In the genomic region with DNA sequence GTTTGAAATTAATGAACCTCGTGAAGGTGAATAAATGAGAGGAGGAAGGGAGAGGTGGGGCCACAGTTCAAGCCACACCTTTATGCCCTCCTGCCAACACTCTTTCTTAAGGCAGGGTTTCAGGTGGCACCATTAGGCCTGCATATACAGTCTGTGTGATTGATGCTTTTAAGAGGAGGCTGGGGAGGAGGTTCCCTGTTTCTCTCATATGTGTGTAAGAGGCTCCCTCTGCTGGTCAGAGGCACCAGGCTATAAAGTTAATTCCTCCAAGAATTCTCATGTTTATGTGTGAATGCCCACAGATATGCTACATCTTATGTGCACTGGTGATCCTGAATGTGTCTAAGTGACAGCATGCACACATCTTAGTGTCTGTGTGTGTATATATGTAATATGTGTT, we compare ENCODE assay signal across 9 mouse cellular contexts. TPM values are rescaled to one million over a fixed set of nuclear protein-coding genes. Genes with fewer than 3 reads are reported as not detected.
DNase-seq lines count a peak whose midpoint lies in the region; ATAC-seq and TF ChIP-seq lines count a peak whose summit lies in the region.
"Had no signal": no experiment of that assay in that cellular context is flagged by ENCODE, and none has a peak within 500 bp of the region (broad histone marks: within the 10 kb centered on the region; RNA-seq: fewer than 3 reads in every experiment).

No protein-coding gene starts in this region.

- H3K9me3 ChIP-seq in midbrain, embryonic 11.5 days (ENCODE audit: control insufficient read depth, low read length), result peaks cover 3% of the 10 kb centered on the region; the same call in 1 of the 2 replicates
- H3K9me3 ChIP-seq: liver, embryonic 15.5 days had no signal

- H3K9ac ChIP-seq in midbrain, embryonic 11.5 days (ENCODE audit: low read length), result no peak overlapping the region
- H3K9ac ChIP-seq: liver, embryonic 15.5 days had no signal

- H3K4me1 ChIP-seq in cerebellum, adult 2 months (ENCODE audit: control insufficient read depth, insufficient read depth, low read length), result no peaks in the 10 kb centered on the region
- H3K4me1 ChIP-seq in midbrain, embryonic 11.5 days (ENCODE audit: control insufficient read depth, insufficient read depth, low read length), result no peaks in the 10 kb centered on the region

- no peaks in the 10 kb centered on the region for H3K36me3 ChIP-seq in midbrain, embryonic 11.5 days (ENCODE audit: control insufficient read depth, insufficient read depth, low read length)
- H3K36me3 ChIP-seq: liver, embryonic 15.5 days had no signal

- H3K27me3 ChIP-seq in cerebellum, adult 2 months (ENCODE audit: control insufficient read depth, insufficient read depth, low read length), result no peaks in the 10 kb centered on the region
- peaks cover 2% of the 10 kb centered on the region; the same call in 1 of the 2 replicates for H3K27me3 ChIP-seq in midbrain, embryonic 11.5 days (ENCODE audit: control insufficient read depth, insufficient read depth, low read length)

- TF ChIP-seq CTCF in cerebellum, adult 2 months (IDR thresholded peaks at IDR 0.05; ENCODE audit: borderline replicate concordance, insufficient read depth, low read depth, low read length), result peak; percentile 62; the same call in 1 of the 2 replicates
- peak; percentile 89 for TF ChIP-seq CTCF in left cerebral cortex, adult 2 months (IDR thresholded peaks at IDR 0.05)

- H3K4me3 ChIP-seq in cerebellum, adult 2 months (replicated peaks; ENCODE audit: insufficient read depth, low read depth, low read length), result no peak overlapping the region
- H3K4me3 ChIP-seq in left cerebral cortex, adult 2 months, result no peak overlapping the region
- no peak overlapping the region for H3K4me3 ChIP-seq in midbrain, embryonic 11.5 days (ENCODE audit: low read depth, low read length)
- H3K4me3 ChIP-seq: liver, embryonic 15.5 days had no signal

- TF ChIP-seq POLR2A in cerebellum, adult 2 months (IDR thresholded peaks at IDR 0.05; ENCODE audit: borderline replicate concordance, insufficient read depth, low read length), result no peak

- H3K27ac ChIP-seq in cerebellum, adult 2 months (ENCODE audit: insufficient read depth, low read length), result no peak overlapping the region
- no peak overlapping the region for H3K27ac ChIP-seq in left cerebral cortex, adult 2 months
- no peak overlapping the region for H3K27ac ChIP-seq in midbrain, embryonic 11.5 days (ENCODE audit: low read depth, low read length)
- H3K27ac ChIP-seq: liver, embryonic 15.5 days had no signal

- peak; percentile 69 for DNase-seq in gastrocnemius, adult 18-20 months (ENCODE audit: low spot score)
- no peak for DNase-seq in gastrocnemius, postnatal 25 days
- DNase-seq in cerebellum, adult 2 months, result peak; percentile 56 to 67
- peak; percentile 75 for DNase-seq in forelimb bud, embryonic 11.5 days (ENCODE audit: low read depth, low spot score)
- peak; percentile 61 to 70 for DNase-seq in left cerebral cortex, adult 2 months (ENCODE audit: extremely low spot score in 1 of 2, low spot score in 2 of 2)
- DNase-seq in midbrain, embryonic 11.5 days (ENCODE audit: low spot score, missing footprints), result peak; percentile 92
- DNase-seq in right cerebral cortex, postnatal 4 days, result peak; percentile 72

- no peak overlapping the region for H3K4me2 ChIP-seq in midbrain, embryonic 11.5 days
- H3K4me2 ChIP-seq: liver, embryonic 15.5 days had no signal

- intact Hi-C loops in left cerebral cortex, adult 2 months (cut with DNase I), result loop anchor here (1.0 to 5.0 kb wide), 3 partner anchors 62 to 145 kb away; no protein-coding TSS in a partner anchor

- 75% methylated on average over 1 of the region's 1 CpGs for WGBS in cerebellum, adult 2 months
- 80% methylated on average over 1 of the region's 1 CpGs for WGBS in midbrain, embryonic 11.5 days

- ATAC-seq in inflammation-experienced regulatory T-cells, adult 6 months, result peak; percentile 73
- ATAC-seq in midbrain, embryonic 11.5 days (ENCODE audit: low FRiP score), result peak; percentile 48; the same call in 1 of the 2 replicates

RNA-seq across cellular contexts. Expression of gene Cyp4f17, which starts 11.2 kb away (rescaled TPM):
- 1 to 10 TPM; 1.3 to 1.5 TPM for total RNA-seq in gastrocnemius, adult 18-20 months (2021)
- 1 to 10 TPM; 1.5 to 2.0 TPM for total RNA-seq in gastrocnemius, postnatal 25 days (2021)
- 6.8 and 7.8 TPM in 2 replicates for polyA plus RNA-seq in cerebellum, adult 2 months (2012; rRNA removed)
- 10 to 100 TPM; 10.3 to 11.9 (median 10.8) TPM for polyA plus RNA-seq in inflammation-experienced regulatory T-cells, adult 6 months (2017; shearing (Covaris generic))
- total RNA-seq in left cerebral cortex, adult 2 months (2021), result 1 to 10 TPM; 3.6 to 5.1 TPM
- polyA plus RNA-seq in midbrain, embryonic 11.5 days (2014; fragmentation: Nextera tagmentation; extraction: Ambion mirVana), result 4.4 and 4.8 TPM in 2 replicates

RNA-seq across cellular contexts. Expression of gene Cyp4f16, which starts 41.8 kb away (rescaled TPM):
- 1 to 10 TPM in 1 of 2 experiments, under 1 TPM in 1; 0.78 to 1.7 TPM for total RNA-seq in gastrocnemius, adult 18-20 months (2021)
- total RNA-seq in gastrocnemius, postnatal 25 days (2021), result 1 to 10 TPM in 1 of 2 experiments, under 1 TPM in 1; 0.72 to 2.2 TPM
- 21.8 and 24.6 TPM in 2 replicates for polyA plus RNA-seq in cerebellum, adult 2 months (2012; rRNA removed)
- 10 to 100 TPM; 10.0 to 18.3 (median 17.0) TPM for polyA plus RNA-seq in inflammation-experienced regulatory T-cells, adult 6 months (2017; shearing (Covaris generic))
- 1 to 10 TPM; 6.0 to 6.1 TPM for total RNA-seq in left cerebral cortex, adult 2 months (2021)
- 8.3 and 11.0 TPM in 2 replicates for polyA plus RNA-seq in midbrain, embryonic 11.5 days (2014; fragmentation: Nextera tagmentation; extraction: Ambion mirVana)

RNA-seq across cellular contexts. Expression of gene Cyp4f39, which starts 42.1 kb away (rescaled TPM):
- 10 to 100 TPM in 1 of 2 experiments, 1 to 10 TPM in 1; 2.2 to 14.1 TPM for total RNA-seq in gastrocnemius, adult 18-20 months (2021)
- total RNA-seq in gastrocnemius, postnatal 25 days (2021), result 10 to 100 TPM in 1 of 2 experiments, under 1 TPM in 1; 0.26 to 22.0 TPM
- 0.18 TPM in 1 of 2 replicates, not detected in the other for polyA plus RNA-seq in cerebellum, adult 2 months (2012; rRNA removed)
- under 1 TPM in 2 of 3 experiments, not detected in 1; 0.31 to 0.58 TPM for polyA plus RNA-seq in inflammation-experienced regulatory T-cells, adult 6 months (2017; shearing (Covaris generic))
- total RNA-seq in left cerebral cortex, adult 2 months (2021), result not detected
- polyA plus RNA-seq in midbrain, embryonic 11.5 days (2014; fragmentation: Nextera tagmentation; extraction: Ambion mirVana), result 0.26 and 0.42 TPM in 2 replicates
